Mouse (Mus musculus): ENCODE measurements around the gene Fh1. TPM values are rescaled to one million over a fixed set of nuclear protein-coding genes. Genes with fewer than 3 reads are reported as not detected.

The Fh1 gene
- polyA plus RNA-seq (2017; shearing (Covaris generic)): 10 to 100 TPM; 56.4 to 58.6 TPM

GRCm38 (mm10) chr1:175625257-175625879 lies at the start of gene Fh1:
TSS of gene Fh1 (minus strand) at chr1:175625635.

GRCm38 (mm10) chr1:175619814-175620431 lies 5.5 kb downstream of the Fh1 start, which contains the start of gene Kmo:
TSS of gene Kmo (plus strand) at chr1:175620381.

Other genes starting within 250 kb of the Fh1 start
- gene Rgs7, start 133.1 kb downstream of the Fh1 start, polyA plus RNA-seq (2017; shearing (Covaris generic)): not detected
- gene Kmo, start 5.3 kb downstream of the Fh1 start, polyA plus RNA-seq (2017; shearing (Covaris generic)): 1 to 10 TPM in 1 of 2 experiments, under 1 TPM in 1; 0.70 to 2.8 TPM
- gene Opn3, start 67.1 kb upstream of the Fh1 start, polyA plus RNA-seq (2017; shearing (Covaris generic)): under 1 TPM in 1 of 2 experiments, not detected in 1; 0.22 TPM
- 1 to 10 TPM; 1.3 to 2.0 TPM for gene Chml, start 67.3 kb upstream of the Fh1 start, polyA plus RNA-seq (2017; shearing (Covaris generic))
- gene Wdr64, start 73.0 kb upstream of the Fh1 start, polyA plus RNA-seq (2017; shearing (Covaris generic)): not detected